Mouse (Mus musculus) embryonic fibroblast, embryonic 13.5 days (primary cell): ENCODE measurements around the gene Iqsec1. TPM values are rescaled to one million over a fixed set of nuclear protein-coding genes. Genes with fewer than 3 reads are reported as not detected.
A peak's percentile ranks its signal among the peaks of the same experiment; 100 is the strongest.

Experiments used
- H3K27ac ChIP-seq: 2 replicates; pipeline ENCODE4 v1.5.1; 2012; ENCODE audit warnings: low read length, control low read depth, inconsistent platforms; ENCODE audit not compliant: insufficient read depth
- H3K4me1 ChIP-seq: 2 replicates; pipeline ENCODE4 v1.6.1; 2011; ENCODE audit warnings: low read length; ENCODE audit not compliant: control insufficient read depth, insufficient read depth
- H3K4me3 ChIP-seq: 2 replicates; pipeline ENCODE4 v1.5.1; 2011; ENCODE audit warnings: mild to moderate bottlenecking, control low read depth, low read length; ENCODE audit not compliant: insufficient read depth
- CTCF ChIP-seq: IDR thresholded peaks from 2 replicates; pipeline ENCODE4 v1.5.1; 2011; ENCODE audit warnings: mild to moderate bottlenecking, control low read depth, low read length, moderate library complexity, borderline replicate concordance; ENCODE audit not compliant: insufficient read depth
- POLR2A ChIP-seq: IDR thresholded peaks from 2 replicates; pipeline ENCODE4 v1.6.1; 2011; ENCODE audit warnings: low read depth, mild to moderate bottlenecking, control low read depth, low read length, moderate library complexity
- polyA plus RNA-seq: library from polyadenylated mRNA; stranded (reverse); fragments of >200 nt; gene quantifications from 2 replicates; pipeline ENCODE4 v1.2.4, GENCODE M21; 2011; ENCODE audit warnings: low read depth; ENCODE audit not compliant: missing spikeins, insufficient read length

Gene Iqsec1
- polyA plus RNA-seq, 1 experiment = 56.0 TPM

GRCm38 (mm10) chr6:90695754-90696153, 292.7 kb downstream of the Iqsec1 start:
- TF ChIP-seq POLR2A (no peak), CTCF (no peak)
- no peak overlapping the region for H3K4me3 ChIP-seq
- H3K27ac ChIP-seq = peak overlapping the region; percentile 55
- peaks cover 8% of the 10 kb centered on the region for H3K4me1 ChIP-seq

- Histone ChIP-seq H3K4me1 (peaks cover 3% of the 10 kb centered on the region; the same call in 1 of the 2 replicates), H3K27ac (no peak overlapping the region), H3K4me3 (no peak overlapping the region)
- TF ChIP-seq CTCF = no peak
- TF ChIP-seq POLR2A = no peak
Measured at GRCm38 (mm10) chr6:90692404-90692803, 296.1 kb downstream of the Iqsec1 start.

- TF ChIP-seq POLR2A (no peak), CTCF (no peak)
- H3K27ac ChIP-seq = no peak overlapping the region
- H3K4me3 ChIP-seq = no peak overlapping the region
- peaks cover 3% of the 10 kb centered on the region; the same call in 1 of the 2 replicates for H3K4me1 ChIP-seq
Measured at GRCm38 (mm10) chr6:90691935-90692334, 296.6 kb downstream of the Iqsec1 start.

GRCm38 (mm10) chr6:90689500-90689899, 299.0 kb downstream of the Iqsec1 start:
- Histone ChIP-seq H3K4me3 (no peak overlapping the region), H3K27ac (no peak overlapping the region), H3K4me1 (no peaks in the 10 kb centered on the region)
- TF ChIP-seq POLR2A (no peak), CTCF (no peak)

GRCm38 (mm10) chr6:90688742-90689141, 299.7 kb downstream of the Iqsec1 start:
- TF ChIP-seq CTCF (no peak), POLR2A (no peak)
- H3K4me1 ChIP-seq = no peaks in the 10 kb centered on the region
- no peak overlapping the region for H3K4me3 ChIP-seq
- no peak overlapping the region for H3K27ac ChIP-seq

- no peak for TF ChIP-seq POLR2A
- Histone ChIP-seq H3K4me3 (no peak overlapping the region), H3K27ac (no peak overlapping the region), H3K4me1 (no peaks in the 10 kb centered on the region)
Measured at GRCm38 (mm10) chr6:90688003-90688402, 300.5 kb downstream of the Iqsec1 start.

- no peak overlapping the region for H3K27ac ChIP-seq
- TF ChIP-seq CTCF (no peak), POLR2A (no peak)
Measured at GRCm38 (mm10) chr6:90686812-90687211, 301.7 kb downstream of the Iqsec1 start.

GRCm38 (mm10) chr6:90683831-90684532, 304.5 kb downstream of the Iqsec1 start:
- no peak overlapping the region for H3K4me3 ChIP-seq
- H3K4me1 ChIP-seq = no peaks in the 10 kb centered on the region
- no peak overlapping the region for H3K27ac ChIP-seq
- TF ChIP-seq CTCF = no peak
- TF ChIP-seq POLR2A = no peak

More at GRCm38 (mm10) chr6:90686812-90687211, 301.7 kb downstream of the Iqsec1 start:
- H3K4me3 ChIP-seq = no peak overlapping the region
- no peaks in the 10 kb centered on the region for H3K4me1 ChIP-seq

- Histone ChIP-seq H3K4me1 (no peaks in the 10 kb centered on the region), H3K4me3 (no peak overlapping the region), H3K27ac (no peak overlapping the region)
- TF ChIP-seq CTCF (no peak), POLR2A (no peak)
Measured at GRCm38 (mm10) chr6:90680401-90680800, 308.1 kb downstream of the Iqsec1 start.

GRCm38 (mm10) chr6:90678759-90679158, 309.7 kb downstream of the Iqsec1 start:
- Histone ChIP-seq H3K4me1 (no peaks in the 10 kb centered on the region), H3K27ac (no peak overlapping the region), H3K4me3 (no peak overlapping the region)
- TF ChIP-seq POLR2A (no peak), CTCF (no peak)

- no peak overlapping the region for H3K27ac ChIP-seq
- H3K4me1 ChIP-seq = no peaks in the 10 kb centered on the region
- no peak overlapping the region for H3K4me3 ChIP-seq
- TF ChIP-seq CTCF (no peak), POLR2A (no peak)
Measured at GRCm38 (mm10) chr6:90668693-90669092, 319.8 kb downstream of the Iqsec1 start.

GRCm38 (mm10) chr6:90663736-90664135, 324.7 kb downstream of the Iqsec1 start:
- Histone ChIP-seq H3K27ac (no peak overlapping the region), H3K4me1 (no peaks in the 10 kb centered on the region), H3K4me3 (no peak overlapping the region)
- no peak for TF ChIP-seq POLR2A
- TF ChIP-seq CTCF = no peak
